ENCODE assay signal across 9 mouse cellular contexts in genomic region chr12:117404157-117404752, GRCm38 (mm10).
DNase-seq lines count a peak whose midpoint lies in the region; ATAC-seq lines count a peak whose summit lies in the region.
"Had no signal": no experiment of that assay in that cellular context is flagged by ENCODE, and none has a peak within 500 bp of the region (broad histone marks: within the 10 kb centered on the region; RNA-seq: fewer than 3 reads in every experiment).

No protein-coding gene starts in this region.

- 28% methylated on average over 5 of the region's 5 CpGs for WGBS in kidney, embryonic 15.5 days

- intact Hi-C loops in heart, postnatal 10 days (cut with DNase I): loop anchor here (2.0 to 5.0 kb wide), 3 partner anchors 23 to 448 kb away; no protein-coding TSS in a partner anchor

- H3K4me2 ChIP-seq in kidney, embryonic 15.5 days: no peak overlapping the region
- H3K4me2 ChIP-seq: neural tube, embryonic 13.5 days had no signal

- no peak overlapping the region for H3K4me3 ChIP-seq in kidney, embryonic 15.5 days (replicated peaks)
- H3K4me3 ChIP-seq: neural tube, embryonic 13.5 days had no signal

- no peak overlapping the region for H3K9ac ChIP-seq in kidney, embryonic 15.5 days
- H3K9ac ChIP-seq: neural tube, embryonic 13.5 days had no signal

- 0 out of 2 replicates have a peak, but pooled peaks cover 3% of the 10 kb centered on the region for H3K4me1 ChIP-seq in kidney, embryonic 15.5 days

- H3K27me3 ChIP-seq in kidney, embryonic 15.5 days: no peaks in the 10 kb centered on the region

- ATAC-seq in kidney, embryonic 15.5 days (replicated peaks; ENCODE audit: low FRiP score): 0 out of 2 replicates have a peak, but pooled peaks have one; percentile 46

- no peaks in the 10 kb centered on the region for H3K9me3 ChIP-seq in kidney, embryonic 15.5 days (replicated peaks)
- H3K9me3 ChIP-seq: neural tube, embryonic 13.5 days had no signal

- no peak overlapping the region for H3K27ac ChIP-seq in kidney, embryonic 15.5 days
- H3K27ac ChIP-seq: neural tube, embryonic 13.5 days had no signal

- DNase-seq in heart, adult 18-20 months: peak; percentile 17 to 48
- no peak for DNase-seq in heart, postnatal 10 days
- DNase-seq in adrenal gland, adult 8-10 months: peak; percentile 21
- DNase-seq in heart, adult 8-10 months (ENCODE audit: low spot score): peak; percentile 30
- no peak for DNase-seq in retina, postnatal 1 day
- DNase-seq in ovary, postnatal 14 days (ENCODE audit: low spot score): no peak
- DNase-seq in thymus, postnatal 4 days: no peak

- no peaks in the 10 kb centered on the region for H3K36me3 ChIP-seq in kidney, embryonic 15.5 days
- H3K36me3 ChIP-seq: neural tube, embryonic 13.5 days had no signal

Comparison
In these comparisons a context has a peak if more than half of its experiments do, and no peak if none do; other contexts are left out.
1. DNase-seq: peak in heart, adult 18-20 months (2 of 2), adrenal gland, adult 8-10 months (single experiment) and heart, adult 8-10 months (single experiment); none in heart, postnatal 10 days (0 of 2), retina, postnatal 1 day (single experiment), ovary, postnatal 14 days (single experiment) and thymus, postnatal 4 days (single experiment).